Mouse (Mus musculus) cerebellum, adult (tissue): ENCODE measurements at regions not wholly inside any gene's neighbourhood (a gene's known extent, or its start where the extent isn't known, plus 50 kb on each side); places are given as distances from the start of the nearest gene placed in this dataset.

Experiments
- ATAC-seq: cut with Nextera tagmentation; 2 replicates; pipeline ENCODE4 v1.9.2; 2017; ENCODE audit warnings: mild to moderate bottlenecking, moderate library complexity, mixed read lengths; ENCODE audit not compliant: insufficient number of reproducible peaks, low FRiP score, low TSS enrichment

GRCm38 (mm10) chr9:47423462-47423832 lies 106.5 kb upstream of the Cadm1 start:
- no peak for ATAC-seq

DNA sequence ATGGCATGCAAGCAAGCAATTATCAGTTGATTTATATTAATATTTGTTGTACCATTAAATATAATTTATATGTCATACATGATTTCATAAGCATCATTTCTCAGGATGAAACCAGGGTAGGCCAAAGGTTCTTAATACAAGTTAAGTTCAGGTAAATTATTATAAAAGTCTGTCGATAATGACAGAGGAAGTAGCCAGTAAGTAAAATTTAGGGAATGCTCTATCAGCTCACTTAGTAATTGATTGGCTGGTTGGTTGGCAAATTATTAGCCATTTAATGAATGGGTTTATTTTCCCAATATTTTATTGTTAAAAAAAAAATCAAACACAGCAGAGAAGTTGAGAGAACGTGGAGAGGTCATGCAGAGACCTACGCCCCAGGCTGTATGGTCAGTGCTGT lies 105.8 kb upstream of the Cadm1 start:
- ATAC-seq = no peak

DNA sequence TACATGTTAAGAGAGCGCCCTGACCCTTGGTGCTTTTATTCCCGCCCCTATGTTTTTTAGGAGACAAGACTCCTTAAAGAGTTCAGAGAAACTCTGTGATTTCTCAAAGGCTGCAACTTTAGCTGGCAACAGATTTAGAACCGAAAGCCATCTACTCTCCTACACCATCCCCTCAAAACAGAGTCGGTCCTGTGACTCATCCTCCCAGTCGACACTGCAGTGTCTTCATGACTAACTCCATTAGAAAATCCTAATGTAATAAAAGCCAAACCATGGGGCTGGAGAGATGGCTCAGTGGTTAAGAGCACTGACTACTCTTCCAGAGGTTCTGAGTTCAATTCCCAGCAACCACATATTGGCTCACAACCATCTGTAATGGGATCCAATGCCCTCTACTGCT lies 103.3 kb upstream of the Cadm1 start:
- ATAC-seq = no peak

- ATAC-seq = no peak
Observed at GRCm38 (mm10) chr9:47428710-47429341, 101.1 kb upstream of the Cadm1 start.

DNA sequence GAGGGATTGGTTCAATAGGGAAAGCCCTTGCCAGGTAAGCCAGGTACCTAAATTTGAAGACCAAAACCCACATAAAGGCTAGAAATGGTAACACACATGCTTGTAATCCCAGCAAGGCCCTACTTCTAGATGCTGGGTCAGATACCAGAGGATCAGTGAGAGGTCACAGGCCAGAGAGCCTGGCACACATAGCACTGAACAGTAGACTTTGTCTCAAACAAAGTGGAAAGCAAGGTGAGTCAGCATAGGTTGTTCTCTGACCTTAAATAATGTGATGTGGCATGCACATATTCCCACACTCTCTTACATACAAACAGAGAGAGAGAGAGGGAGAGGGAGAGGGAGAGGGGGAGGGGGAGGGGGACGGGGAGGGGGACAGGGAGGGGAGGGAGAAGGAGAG lies 100.3 kb upstream of the Cadm1 start:
- ATAC-seq = no peak

GRCm38 (mm10) chr9:47432715-47433114 lies 97.3 kb upstream of the Cadm1 start:
- no peak for ATAC-seq

DNA sequence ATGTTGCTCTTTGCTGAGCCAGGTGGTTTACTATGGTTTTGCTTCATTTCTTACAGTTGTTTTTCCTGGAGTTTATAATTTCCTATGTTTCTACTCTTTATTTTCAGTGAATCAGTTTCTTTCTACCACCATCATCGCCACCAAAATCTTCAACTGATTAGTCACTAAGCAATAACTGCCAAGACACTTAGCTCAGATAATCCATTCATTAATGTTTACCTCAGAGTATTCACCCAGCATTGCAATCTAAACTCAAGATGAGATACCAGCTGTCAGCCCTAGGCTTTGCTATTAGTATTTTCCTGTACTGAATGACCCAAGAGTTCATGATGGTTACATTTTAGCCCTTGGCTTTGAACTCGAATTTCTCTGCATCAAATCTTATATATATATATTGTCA lies 96.8 kb upstream of the Cadm1 start:
- no peak for ATAC-seq

DNA sequence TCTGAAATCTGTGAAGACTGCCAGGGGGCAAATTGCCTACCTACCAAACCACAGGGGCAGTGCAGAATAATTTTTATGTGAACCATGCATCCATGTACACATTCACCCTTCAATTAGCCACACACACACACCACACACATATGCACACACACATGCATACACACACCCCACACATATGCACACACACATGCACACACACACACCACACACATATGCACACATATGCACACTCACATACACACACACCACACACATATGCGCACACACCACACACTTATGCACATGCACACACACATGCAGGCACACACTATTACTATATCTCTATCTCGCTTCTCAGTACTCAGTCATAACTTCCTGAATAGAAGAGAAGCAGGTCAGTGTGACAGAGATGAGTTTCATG lies 95.9 kb upstream of the Cadm1 start:
- no peak for ATAC-seq

GRCm38 (mm10) chr9:47438976-47439375 lies 91.0 kb upstream of the Cadm1 start:
- ATAC-seq = no peak

DNA sequence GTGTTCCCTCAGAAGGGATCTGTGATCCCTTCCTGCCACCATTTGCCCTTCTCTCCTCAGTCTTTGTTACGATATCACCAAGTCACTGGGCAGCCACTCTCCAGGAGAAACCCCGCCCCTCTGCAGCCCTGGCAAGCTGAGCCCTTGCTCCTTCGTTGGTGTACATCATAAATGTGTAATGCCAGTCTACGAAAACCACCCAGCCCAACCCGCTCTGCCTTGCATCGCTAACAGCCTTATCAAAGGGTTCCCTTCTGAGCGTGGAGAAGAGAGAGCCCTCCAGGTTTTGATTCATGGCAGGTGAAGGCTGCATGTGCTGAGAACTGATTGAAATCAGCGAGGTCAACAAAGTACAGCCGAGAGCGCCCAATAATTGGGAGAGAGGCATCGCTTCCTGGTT lies 90.5 kb upstream of the Cadm1 start:
- ATAC-seq = no peak

DNA sequence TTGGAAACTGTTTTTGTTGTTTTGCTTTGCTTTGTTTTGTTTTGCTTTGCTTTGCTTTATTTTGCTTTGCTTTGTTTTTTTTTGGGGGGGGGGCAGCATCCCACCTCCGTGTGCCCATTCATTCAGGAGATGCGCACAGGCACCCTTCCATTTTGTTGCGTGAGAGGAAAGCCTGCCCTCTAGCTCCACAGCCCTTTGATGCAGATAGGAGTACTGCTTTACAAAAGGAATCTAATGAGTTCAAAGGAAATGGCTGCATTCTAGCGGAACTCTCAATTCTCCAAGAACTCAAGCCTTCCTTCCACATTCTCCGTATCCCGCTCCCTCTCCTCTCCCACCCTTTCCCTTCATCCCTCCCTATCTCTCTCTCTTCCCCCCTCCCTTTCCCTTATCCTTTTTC lies 89.8 kb upstream of the Cadm1 start:
- ATAC-seq = no peak

- no peak for ATAC-seq
Observed at GRCm38 (mm10) chr9:47441155-47441554, 88.8 kb upstream of the Cadm1 start.

DNA sequence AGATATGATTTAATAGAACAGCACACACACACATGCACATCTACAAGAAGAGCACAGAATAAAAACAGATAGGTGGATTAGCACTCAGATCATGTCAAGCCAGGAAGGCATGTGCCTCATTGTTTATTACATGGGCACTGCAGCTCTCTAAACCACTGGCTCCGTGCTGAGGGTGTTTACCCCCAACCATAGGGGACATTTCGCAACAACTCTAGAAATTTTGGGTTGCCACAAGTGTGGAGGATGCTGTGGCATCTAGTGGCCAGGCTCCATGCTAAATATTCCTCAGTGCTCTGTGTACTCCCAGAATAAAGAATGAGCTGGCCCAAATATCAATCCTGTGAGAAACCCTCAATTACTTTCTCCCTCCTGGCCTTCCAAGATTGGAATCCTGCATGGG lies 85.8 kb upstream of the Cadm1 start:
- no peak for ATAC-seq

DNA sequence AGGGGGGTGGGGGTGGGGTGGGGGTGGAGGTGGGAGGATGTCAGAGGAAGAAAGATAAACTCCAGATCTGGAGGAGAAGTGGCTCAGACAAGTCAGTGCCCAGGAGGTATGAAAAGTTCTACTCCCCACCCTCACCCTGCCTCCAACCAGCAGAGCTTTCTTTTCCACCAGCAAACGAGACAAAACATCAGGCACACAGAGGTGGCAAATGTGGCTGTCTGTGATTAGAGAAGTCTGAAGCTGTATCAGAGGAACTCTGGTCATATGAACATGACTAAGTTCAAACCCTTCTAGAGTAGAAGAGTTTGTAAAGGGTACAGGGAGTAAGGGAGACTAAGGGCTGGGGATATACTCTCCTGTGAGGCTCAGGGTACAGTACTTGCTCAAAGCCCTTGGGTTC lies 85.2 kb upstream of the Cadm1 start:
- ATAC-seq = no peak

DNA sequence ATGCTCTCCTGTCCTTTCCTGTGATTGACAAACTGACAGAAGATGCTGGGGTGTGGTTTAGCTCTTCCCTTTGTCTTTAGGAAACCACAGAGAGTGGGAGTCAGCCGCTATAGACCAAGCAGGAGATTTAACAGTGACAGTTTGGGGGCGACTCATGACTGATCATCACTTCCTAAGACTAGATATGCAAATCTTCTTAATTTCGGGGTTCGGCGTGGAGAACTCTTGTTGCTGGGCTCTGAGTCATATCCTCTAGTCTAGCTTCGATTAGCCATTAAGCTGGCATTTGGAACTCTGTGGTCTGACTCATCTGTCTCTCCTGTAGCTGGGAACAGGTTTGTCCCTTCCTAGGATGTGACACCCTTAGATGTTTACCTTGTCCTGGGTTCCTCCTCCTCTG lies 84.6 kb upstream of the Cadm1 start:
- ATAC-seq = no peak

DNA sequence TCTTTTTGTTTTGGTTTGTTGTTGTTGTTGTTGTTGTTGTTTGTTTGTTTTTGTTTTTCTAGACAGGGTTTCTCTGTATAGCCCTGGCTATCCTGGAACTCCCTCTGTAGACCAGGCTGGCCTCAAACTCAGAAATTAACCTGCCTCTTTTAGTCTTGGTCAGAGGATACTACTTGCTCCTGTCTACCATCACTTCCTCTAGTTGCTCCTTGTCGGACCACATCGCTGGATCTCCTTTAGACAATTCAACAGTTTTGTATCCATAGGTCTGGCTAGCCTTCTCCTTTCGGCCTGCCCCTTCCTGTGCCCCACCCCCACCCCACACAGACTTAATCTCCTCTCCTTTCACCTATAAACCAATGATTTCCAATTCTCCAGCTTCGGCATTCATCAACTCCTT lies 77.2 kb upstream of the Cadm1 start:
- ATAC-seq = no peak

- no peak for ATAC-seq
Observed at GRCm38 (mm10) chr9:47458721-47459418, 71.1 kb upstream of the Cadm1 start.

DNA sequence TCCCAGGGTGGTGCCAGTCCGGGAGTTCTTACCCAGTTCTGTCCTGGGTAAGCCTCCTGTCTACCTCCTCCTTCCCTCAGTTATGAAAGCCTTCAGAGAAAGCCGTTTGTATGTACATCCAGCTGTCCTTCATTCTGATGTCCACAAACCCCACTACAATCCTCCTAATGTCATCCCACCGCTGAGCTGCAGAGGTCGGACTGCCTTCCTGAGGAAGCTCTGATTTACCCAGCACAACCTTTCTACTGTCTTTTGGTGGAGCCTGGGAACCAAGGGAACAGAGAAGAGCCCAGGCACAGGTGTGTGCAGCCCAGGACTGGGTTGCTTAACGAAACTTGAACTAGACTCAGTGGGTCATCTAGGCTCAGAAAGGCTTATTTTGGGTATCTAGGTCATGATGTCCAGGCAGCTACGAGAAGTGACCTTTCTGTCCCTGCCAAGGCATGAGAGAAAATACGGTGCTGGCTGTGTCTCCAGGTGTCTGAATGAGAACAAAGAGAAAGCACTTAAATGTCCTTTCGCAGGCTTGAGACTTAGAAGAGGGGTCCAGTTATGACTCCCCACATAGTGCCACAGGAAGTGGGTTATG lies 70.4 kb upstream of the Cadm1 start:
- ATAC-seq = peak; percentile 72; the same call in 1 of the 2 replicates

DNA sequence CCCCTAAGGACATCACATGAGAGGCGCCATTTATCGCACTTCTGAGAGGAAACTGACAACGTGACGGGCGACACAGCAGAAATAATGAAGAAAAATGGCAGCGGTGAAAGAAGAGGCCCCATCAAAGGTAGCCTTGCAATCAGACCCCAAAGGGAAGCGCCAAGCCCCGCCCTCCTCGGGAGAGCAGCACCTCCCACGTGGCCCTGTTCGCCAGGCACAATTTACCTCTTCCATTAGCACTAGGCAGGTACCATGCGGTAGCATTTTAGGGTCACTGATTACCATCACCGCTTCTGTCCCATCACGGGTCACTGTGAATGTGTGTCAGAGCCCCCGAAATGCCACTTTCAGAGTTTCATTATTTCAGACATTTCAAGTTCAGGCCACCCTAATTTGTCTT lies 69.7 kb upstream of the Cadm1 start:
- ATAC-seq = no peak

GRCm38 (mm10) chr9:47461915-47462314 lies 68.1 kb upstream of the Cadm1 start:
- no peak for ATAC-seq

DNA sequence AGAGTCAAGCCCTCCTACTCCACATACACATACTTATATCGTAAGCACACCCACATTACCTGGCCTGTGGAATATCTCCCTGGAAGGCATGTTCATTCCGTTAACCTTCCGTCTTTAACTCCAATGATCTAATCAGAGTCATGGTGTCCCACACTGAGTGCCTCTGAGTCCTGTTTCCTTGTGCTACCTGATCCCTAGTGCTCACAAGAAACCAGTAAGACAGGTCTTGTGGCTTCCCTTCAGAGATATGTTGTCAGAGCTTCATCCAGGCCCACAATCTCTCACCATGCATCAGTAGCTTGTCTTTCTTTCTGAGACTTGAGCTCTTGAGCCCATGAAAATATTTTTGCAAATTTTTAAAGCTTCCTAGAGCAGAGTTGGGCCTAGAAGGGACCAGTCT lies 63.2 kb upstream of the Cadm1 start:
- no peak for ATAC-seq

DNA sequence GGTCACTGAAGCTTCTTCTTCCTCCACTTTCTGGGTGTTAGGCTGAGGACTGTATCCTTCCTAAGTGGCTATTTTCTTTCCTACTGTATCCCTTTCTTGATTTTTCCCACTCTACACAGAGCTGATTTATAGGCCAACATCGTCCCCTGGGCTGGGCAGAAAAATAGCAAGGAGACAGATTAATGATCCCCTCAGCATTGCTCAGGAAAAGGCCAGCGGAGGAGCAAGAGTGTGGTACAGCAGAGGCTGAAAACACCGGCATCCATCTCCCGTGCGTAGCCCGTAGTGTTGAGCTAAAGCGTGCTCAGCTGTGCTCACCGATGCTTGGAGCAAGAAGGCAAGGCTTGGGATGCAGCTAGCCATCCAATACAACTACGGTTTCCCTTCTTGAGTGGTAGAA lies 62.2 kb upstream of the Cadm1 start:
- no peak for ATAC-seq
